Mouse (Mus musculus): ENCODE measurements at regions not wholly inside any gene's neighbourhood (a gene's known extent, or its start where the extent isn't known, plus 50 kb on each side); places are given as distances from the start of the nearest gene placed in this dataset.
"Not testable (repeated sequence)": the region's sequence is repeated elsewhere in the genome, so short reads cannot be mapped to it uniquely, and the experiment has no call there.

- Histone ChIP-seq H3K4me1 (replicated peaks; ENCODE audit: control insufficient read depth, insufficient read depth, low read length) (no peaks in the 10 kb centered on the region), H3K9ac (no peak overlapping the region), H3K9me3 (ENCODE audit: control insufficient read depth, low read length) (no peaks in the 10 kb centered on the region), H3K27me3 (ENCODE audit: control insufficient read depth, insufficient read depth, low read length) (no peaks in the 10 kb centered on the region), H3K4me2 (replicated peaks) (no peak overlapping the region), H3K4me3 (replicated peaks; ENCODE audit: low read length) (no peak overlapping the region), H3K27ac (no peak overlapping the region), H3K36me3 (replicated peaks; ENCODE audit: control insufficient read depth, insufficient read depth) (no peaks in the 10 kb centered on the region)
- WGBS = 92% methylated on average over 10 of the region's 10 CpGs
- DNase-seq (ENCODE audit: low spot score) (no peak), ATAC-seq (ENCODE audit: low FRiP score) (no peak)
Measured at GRCm38 (mm10) chr10:70846281-70847168, 190.8 kb upstream of the Phyhipl start.

- no peak overlapping the region for H3K27ac ChIP-seq
- WGBS = 84% methylated on average over 2 of the region's 2 CpGs
- peaks cover 7% of the 10 kb centered on the region; the same call in 1 of the 2 replicates for H3K9me3 ChIP-seq (ENCODE audit: control insufficient read depth, low read length)
- no peaks in the 10 kb centered on the region for H3K36me3 ChIP-seq (replicated peaks; ENCODE audit: control insufficient read depth, insufficient read depth)
- H3K4me2 ChIP-seq (replicated peaks) = no peak overlapping the region
- no peaks in the 10 kb centered on the region for H3K4me1 ChIP-seq (replicated peaks; ENCODE audit: control insufficient read depth, insufficient read depth, low read length)
- ATAC-seq (ENCODE audit: low FRiP score) (no peak), DNase-seq (ENCODE audit: low spot score) (no peak)
- H3K9ac ChIP-seq = no peak overlapping the region
- H3K27me3 ChIP-seq (ENCODE audit: control insufficient read depth, insufficient read depth, low read length) = no peaks in the 10 kb centered on the region
- H3K4me3 ChIP-seq (replicated peaks; ENCODE audit: low read length) = no peak overlapping the region
Measured at GRCm38 (mm10) chr10:70843848-70844247, 188.1 kb upstream of the Phyhipl start.

- H3K27me3 ChIP-seq (ENCODE audit: control insufficient read depth, insufficient read depth, low read length) = no peaks in the 10 kb centered on the region
- no peaks in the 10 kb centered on the region for H3K4me1 ChIP-seq (replicated peaks; ENCODE audit: control insufficient read depth, insufficient read depth, low read length)
- H3K4me2 ChIP-seq (replicated peaks) = no peak overlapping the region
- 88% methylated on average over 4 of the region's 4 CpGs for WGBS
- no peak overlapping the region for H3K4me3 ChIP-seq (replicated peaks; ENCODE audit: low read length)
- no peak for ATAC-seq (ENCODE audit: low FRiP score)
- DNase-seq (ENCODE audit: low spot score) = no peak
- H3K9ac ChIP-seq = no peak overlapping the region
- no peaks in the 10 kb centered on the region for H3K36me3 ChIP-seq (replicated peaks; ENCODE audit: control insufficient read depth, insufficient read depth)
- no peak overlapping the region for H3K27ac ChIP-seq
- peaks cover 13% of the 10 kb centered on the region; the same call in 1 of the 2 replicates for H3K9me3 ChIP-seq (ENCODE audit: control insufficient read depth, low read length)
Measured at GRCm38 (mm10) chr10:70842176-70842838, 186.5 kb upstream of the Phyhipl start.

GRCm38 (mm10) chr10:70841179-70841578, 185.4 kb upstream of the Phyhipl start:
- H3K4me2 ChIP-seq (replicated peaks); H3K9ac ChIP-seq; ATAC-seq (ENCODE audit: low FRiP score); DNase-seq (ENCODE audit: low spot score); H3K27ac ChIP-seq; H3K36me3 ChIP-seq (replicated peaks; ENCODE audit: control insufficient read depth, insufficient read depth); H3K27me3 ChIP-seq (ENCODE audit: control insufficient read depth, insufficient read depth, low read length); H3K4me1 ChIP-seq (replicated peaks; ENCODE audit: control insufficient read depth, insufficient read depth, low read length); H3K4me3 ChIP-seq (replicated peaks; ENCODE audit: low read length): not testable (repeated sequence)
- peaks cover 22% of the 10 kb centered on the region for H3K9me3 ChIP-seq (ENCODE audit: control insufficient read depth, low read length)
- WGBS = 91% methylated on average over 2 of the region's 2 CpGs

DNA sequence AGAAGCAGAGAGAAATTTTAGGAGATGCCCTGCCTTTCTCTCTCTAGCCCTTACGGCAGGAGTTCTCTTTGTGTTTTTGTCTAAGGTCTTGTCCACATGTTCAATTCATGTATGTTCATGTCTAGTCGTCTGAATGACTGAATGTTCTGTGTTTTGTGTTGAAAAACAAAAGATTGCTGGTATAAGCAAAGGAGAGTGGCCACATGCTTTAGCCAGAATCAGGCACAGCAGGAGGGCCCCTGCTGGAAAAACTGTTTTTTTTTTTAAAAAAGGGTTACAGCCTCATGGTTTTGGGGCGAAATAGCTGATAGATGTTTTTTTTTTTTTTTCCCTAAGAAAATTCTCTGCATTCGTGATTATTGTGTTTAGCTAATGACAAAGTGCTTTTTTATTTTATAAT, 182.4 kb upstream of the Phyhipl start:
- no peak overlapping the region for H3K27ac ChIP-seq
- no peaks in the 10 kb centered on the region for H3K27me3 ChIP-seq (ENCODE audit: control insufficient read depth, insufficient read depth, low read length)
- ATAC-seq (ENCODE audit: low FRiP score) (no peak), DNase-seq (ENCODE audit: low spot score) (no peak)
- H3K36me3 ChIP-seq (replicated peaks; ENCODE audit: control insufficient read depth, insufficient read depth) = no peaks in the 10 kb centered on the region
- H3K9ac ChIP-seq = no peak overlapping the region
- H3K4me1 ChIP-seq (replicated peaks; ENCODE audit: control insufficient read depth, insufficient read depth, low read length) = no peaks in the 10 kb centered on the region
- no peak overlapping the region for H3K4me3 ChIP-seq (replicated peaks; ENCODE audit: low read length)
- H3K9me3 ChIP-seq (ENCODE audit: control insufficient read depth, low read length) = peaks cover 30% of the 10 kb centered on the region
- no peak overlapping the region for H3K4me2 ChIP-seq (replicated peaks)
- 87% methylated on average over 4 of the region's 4 CpGs for WGBS

GRCm38 (mm10) chr10:70837326-70837725, 181.6 kb upstream of the Phyhipl start:
- Histone ChIP-seq H3K4me3 (replicated peaks; ENCODE audit: low read length) (no peak overlapping the region), H3K9me3 (ENCODE audit: control insufficient read depth, low read length) (peaks cover 30% of the 10 kb centered on the region), H3K27me3 (ENCODE audit: control insufficient read depth, insufficient read depth, low read length) (no peaks in the 10 kb centered on the region), H3K4me1 (replicated peaks; ENCODE audit: control insufficient read depth, insufficient read depth, low read length) (no peaks in the 10 kb centered on the region), H3K9ac (no peak overlapping the region), H3K36me3 (replicated peaks; ENCODE audit: control insufficient read depth, insufficient read depth) (no peaks in the 10 kb centered on the region), H3K4me2 (replicated peaks) (no peak overlapping the region), H3K27ac (no peak overlapping the region)
- DNase-seq (ENCODE audit: low spot score) = no peak
- ATAC-seq (ENCODE audit: low FRiP score) = no peak
- WGBS = 83% methylated on average over 6 of the region's 6 CpGs

DNA sequence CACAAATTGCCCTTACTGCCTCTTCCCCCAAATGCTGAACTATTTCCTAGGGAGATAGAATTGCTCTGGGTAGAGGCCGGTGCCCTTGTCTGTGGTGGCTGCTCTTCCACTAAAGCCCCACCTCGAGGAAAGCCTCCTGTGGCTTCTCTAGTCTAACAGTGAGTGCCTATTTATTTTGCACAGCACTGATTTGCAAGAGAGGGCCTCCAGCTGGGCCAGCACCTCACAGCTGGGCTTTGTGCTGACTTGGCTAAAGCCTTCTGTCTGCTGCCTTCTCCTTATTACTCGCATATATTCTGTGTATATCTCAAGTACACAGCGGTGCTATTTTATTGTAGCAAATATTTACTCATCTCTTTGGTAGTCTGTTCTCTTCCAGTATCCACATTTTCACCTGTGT, 176.9 kb upstream of the Phyhipl start:
- Histone ChIP-seq H3K9ac (no peak overlapping the region), H3K4me1 (replicated peaks; ENCODE audit: control insufficient read depth, insufficient read depth, low read length) (no peaks in the 10 kb centered on the region), H3K4me2 (replicated peaks) (no peak overlapping the region), H3K9me3 (ENCODE audit: control insufficient read depth, low read length) (peaks cover 18% of the 10 kb centered on the region), H3K27ac (no peak overlapping the region), H3K4me3 (replicated peaks; ENCODE audit: low read length) (no peak overlapping the region), H3K27me3 (ENCODE audit: control insufficient read depth, insufficient read depth, low read length) (no peaks in the 10 kb centered on the region), H3K36me3 (replicated peaks; ENCODE audit: control insufficient read depth, insufficient read depth) (no peaks in the 10 kb centered on the region)
- 42% methylated on average over 4 of the region's 4 CpGs for WGBS
- DNase-seq (ENCODE audit: low spot score) (no peak), ATAC-seq (ENCODE audit: low FRiP score) (no peak)

- WGBS = 8% methylated on average over 4 of the region's 4 CpGs
- Histone ChIP-seq H3K9me3 (ENCODE audit: control insufficient read depth, low read length) (no peaks in the 10 kb centered on the region), H3K4me2 (replicated peaks) (no peak overlapping the region), H3K27ac (no peak overlapping the region), H3K4me3 (replicated peaks; ENCODE audit: low read length) (no peak overlapping the region), H3K36me3 (replicated peaks; ENCODE audit: control insufficient read depth, insufficient read depth) (no peaks in the 10 kb centered on the region), H3K27me3 (ENCODE audit: control insufficient read depth, insufficient read depth, low read length) (no peaks in the 10 kb centered on the region), H3K9ac (no peak overlapping the region), H3K4me1 (replicated peaks; ENCODE audit: control insufficient read depth, insufficient read depth, low read length) (0 out of 2 replicates have a peak, but pooled peaks cover 8% of the 10 kb centered on the region)
- ATAC-seq (ENCODE audit: low FRiP score) (peak; percentile 73; the same call in 1 of the 2 replicates), DNase-seq (ENCODE audit: low spot score) (no peak)
Measured at GRCm38 (mm10) chr10:70828217-70828616, 172.5 kb upstream of the Phyhipl start.

- WGBS = 98% methylated on average over 2 of the region's 2 CpGs
- not testable (repeated sequence) for DNase-seq (ENCODE audit: low spot score)
Measured at GRCm38 (mm10) chr10:70827522-70827921, 171.8 kb upstream of the Phyhipl start.

More at GRCm38 (mm10) chr10:70827522-70827921, 171.8 kb upstream of the Phyhipl start:
- H3K4me3 ChIP-seq (replicated peaks; ENCODE audit: low read length); H3K9me3 ChIP-seq (ENCODE audit: control insufficient read depth, low read length); H3K4me1 ChIP-seq (replicated peaks; ENCODE audit: control insufficient read depth, insufficient read depth, low read length); H3K27me3 ChIP-seq (ENCODE audit: control insufficient read depth, insufficient read depth, low read length); ATAC-seq (ENCODE audit: low FRiP score); H3K36me3 ChIP-seq (replicated peaks; ENCODE audit: control insufficient read depth, insufficient read depth); H3K9ac ChIP-seq; H3K27ac ChIP-seq; H3K4me2 ChIP-seq (replicated peaks): not testable (repeated sequence)
